Mouse (Mus musculus) forebrain, embryonic 13.5 days (tissue): Measurements from ENCODE around the gene Gm14137. TPM values are rescaled to one million over a fixed set of nuclear protein-coding genes. Genes with fewer than 3 reads are reported as not detected.

ENCODE experiments used
- ATAC-seq: fragments of 200-750 bp; cut with Nextera tagmentation; 2 replicates; pipeline ENCODE4 v1.8.0; 2017
- H3K27ac ChIP-seq: fragments of 300-500 bp; sonication (generic); 2 replicates; pipeline ENCODE4 v1.5.1; 2015; ENCODE audit warnings: inconsistent platforms, mild to moderate bottlenecking, moderate library complexity
- H3K27me3 ChIP-seq: fragments of 300-500 bp; sonication (generic); 2 replicates; pipeline ENCODE4 v1.6.1; 2015; ENCODE audit warnings: mild to moderate bottlenecking, inconsistent platforms
- H3K36me3 ChIP-seq: fragments of 300-500 bp; sonication (generic); 2 replicates; pipeline ENCODE4 v1.6.1; 2015; ENCODE audit warnings: mild to moderate bottlenecking, inconsistent platforms; ENCODE audit not compliant: poor library complexity, severe bottlenecking
- H3K4me1 ChIP-seq: fragments of 300-500 bp; sonication (generic); 2 replicates; pipeline ENCODE4 v1.6.1; 2015; ENCODE audit warnings: inconsistent platforms
- H3K4me2 ChIP-seq: fragments of 300-500 bp; sonication (generic); 2 replicates; pipeline ENCODE4 v1.6.1; 2015; ENCODE audit warnings: inconsistent platforms, mild to moderate bottlenecking, moderate library complexity
- H3K4me3 ChIP-seq: fragments of 300-500 bp; sonication (generic); 2 replicates; pipeline ENCODE4 v1.5.1; 2015; ENCODE audit warnings: mild to moderate bottlenecking, inconsistent platforms
- H3K9ac ChIP-seq: fragments of 300-500 bp; sonication (generic); 2 replicates; pipeline ENCODE4 v1.6.1; 2015; ENCODE audit warnings: mild to moderate bottlenecking, inconsistent platforms
- H3K9me3 ChIP-seq: fragments of 300-500 bp; sonication (generic); replicated peaks from 2 replicates; pipeline ENCODE4 v1.6.1; 2016; ENCODE audit warnings: inconsistent platforms
- WGBS: fragments of 180-500 bp; shearing (Covaris S2); methylation state at CpG from one replicate; pipeline ENCODE4 v1.1.7; 2015; 5-methylcytosine and 5-hydroxymethylcytosine counted together
- polyA plus RNA-seq: library from polyadenylated mRNA; unstranded; fragments of >200 nt; fragmentation: Nextera tagmentation; extraction: Ambion mirVana; gene quantifications from 2 replicates; pipeline ENCODE4 v1.2.1, GENCODE M21; 2015

Gene Gm14137
- polyA plus RNA-seq, 1 experiment from 2014 or later: 0.88 TPM

DNA sequence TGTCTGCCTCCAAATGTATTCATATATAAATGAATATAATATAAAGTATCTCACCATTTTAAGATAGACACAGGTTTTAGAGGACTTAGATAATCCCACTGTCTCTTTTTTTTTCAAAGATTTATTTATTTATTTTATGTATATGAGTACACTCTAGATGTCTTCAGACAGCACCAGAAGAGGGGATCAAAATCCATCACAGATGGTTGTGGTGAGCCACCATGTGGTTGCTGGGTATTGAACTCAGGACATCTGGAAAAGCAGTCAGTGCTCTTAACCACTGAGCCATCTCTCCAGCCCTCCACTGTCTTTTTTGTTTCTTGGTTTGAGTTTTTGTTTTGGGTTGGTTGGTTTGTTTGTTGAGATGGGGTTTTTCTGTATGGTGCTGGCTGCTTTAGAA is 16.5 kb upstream of the Gm14137 start:
- Histone ChIP-seq H3K27me3 (peaks cover 4% of the 10 kb centered on the region; the same call in 1 of the 2 replicates), H3K4me3 (no peak overlapping the region), H3K27ac (no peak overlapping the region), H3K36me3 (peaks cover 14% of the 10 kb centered on the region), H3K4me2 (peak overlapping the region; percentile 98; the same call in 1 of the 2 replicates), H3K9ac (no peak overlapping the region), H3K4me1 (peaks cover 21% of the 10 kb centered on the region), H3K9me3 (no peaks in the 10 kb centered on the region)
- ATAC-seq: no peak

DNA sequence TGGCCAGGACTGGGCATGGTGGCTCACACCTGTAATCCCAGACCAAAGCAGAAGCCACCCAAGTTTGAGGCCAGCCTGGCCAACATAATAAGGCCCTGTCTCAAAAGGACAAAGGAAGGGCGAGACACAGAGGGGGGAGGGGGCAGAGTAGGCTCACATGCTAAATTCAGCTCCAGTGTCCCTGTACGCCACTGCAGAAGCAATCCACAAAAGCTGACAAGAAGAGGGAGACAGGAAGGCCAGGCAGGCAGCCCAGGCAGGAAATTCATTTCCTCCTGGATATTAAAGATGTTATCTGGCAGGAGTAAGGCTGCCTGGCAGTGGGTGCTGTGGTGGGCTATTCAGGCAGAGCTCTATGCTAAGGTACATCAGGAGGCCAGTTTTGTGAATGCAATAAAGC is 13.1 kb upstream of the Gm14137 start:
- no peak overlapping the region for H3K27ac ChIP-seq
- H3K36me3 ChIP-seq: no peaks in the 10 kb centered on the region
- H3K9me3 ChIP-seq: no peaks in the 10 kb centered on the region
- no peak overlapping the region for H3K4me2 ChIP-seq
- 0 out of 2 replicates have a peak overlapping the region, but pooled peaks have one; percentile 5 for H3K9ac ChIP-seq
- no peak for ATAC-seq
- no peak overlapping the region for H3K4me3 ChIP-seq
- H3K27me3 ChIP-seq: peaks cover 32% of the 10 kb centered on the region
- peaks cover 5% of the 10 kb centered on the region for H3K4me1 ChIP-seq
- WGBS: 15% methylated on average over 2 of the region's 2 CpGs

DNA sequence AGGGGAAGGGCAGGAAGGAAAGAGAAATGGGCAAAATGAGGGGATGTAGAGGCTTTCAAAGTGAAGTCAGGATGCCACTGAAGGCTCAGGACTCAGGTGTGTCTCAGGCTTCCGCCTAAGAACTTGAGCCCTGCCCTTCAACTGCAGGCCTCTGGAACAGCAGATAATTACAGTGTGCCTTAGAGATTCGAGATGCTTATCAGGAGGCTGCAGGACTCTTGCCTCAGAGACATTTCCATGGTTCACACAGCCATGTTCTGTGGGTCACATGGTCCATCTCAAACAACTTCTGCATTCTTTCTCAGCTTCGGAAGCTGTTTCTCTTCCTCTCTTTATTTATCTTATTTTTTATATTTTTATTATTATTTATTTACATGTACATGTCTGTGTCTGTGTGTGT is 11.2 kb upstream of the Gm14137 start:
- H3K36me3 ChIP-seq: no peaks in the 10 kb centered on the region
- no peak overlapping the region for H3K27ac ChIP-seq
- H3K9ac ChIP-seq: no peak overlapping the region
- 75% methylated on average over 3 of the region's 3 CpGs for WGBS
- H3K9me3 ChIP-seq: no peaks in the 10 kb centered on the region
- H3K4me3 ChIP-seq: no peak overlapping the region
- no peak for ATAC-seq
- peaks cover 50% of the 10 kb centered on the region for H3K27me3 ChIP-seq
- H3K4me2 ChIP-seq: no peak overlapping the region
- H3K4me1 ChIP-seq: peaks cover 16% of the 10 kb centered on the region

DNA sequence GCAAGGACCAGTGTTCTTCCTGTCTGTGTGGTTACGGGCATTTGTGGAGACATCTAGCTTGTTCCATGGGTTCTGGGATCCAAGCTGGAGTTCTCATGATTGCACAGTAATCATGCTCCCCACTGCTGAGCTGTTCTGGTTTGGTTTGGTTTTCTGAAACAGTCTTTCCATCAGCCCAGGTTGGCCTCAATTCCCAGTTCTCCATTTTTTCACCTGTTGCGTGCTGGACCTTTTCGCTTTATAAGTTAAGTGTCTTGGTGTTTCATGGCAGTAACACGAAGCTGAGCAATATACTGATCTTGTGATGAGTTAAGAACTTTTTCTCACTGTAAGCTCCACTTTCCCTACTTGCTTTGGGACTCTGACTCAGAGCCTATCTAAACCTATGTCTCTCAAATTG is 10.3 kb upstream of the Gm14137 start:
- WGBS: 92% methylated on average over 4 of the region's 4 CpGs
- peaks cover 16% of the 10 kb centered on the region for H3K4me1 ChIP-seq
- H3K27ac ChIP-seq: no peak overlapping the region
- H3K4me3 ChIP-seq: no peak overlapping the region
- peaks cover 55% of the 10 kb centered on the region for H3K27me3 ChIP-seq
- H3K9ac ChIP-seq: no peak overlapping the region
- H3K36me3 ChIP-seq: no peaks in the 10 kb centered on the region
- H3K9me3 ChIP-seq: no peaks in the 10 kb centered on the region
- no peak for ATAC-seq
- H3K4me2 ChIP-seq: no peak overlapping the region

DNA sequence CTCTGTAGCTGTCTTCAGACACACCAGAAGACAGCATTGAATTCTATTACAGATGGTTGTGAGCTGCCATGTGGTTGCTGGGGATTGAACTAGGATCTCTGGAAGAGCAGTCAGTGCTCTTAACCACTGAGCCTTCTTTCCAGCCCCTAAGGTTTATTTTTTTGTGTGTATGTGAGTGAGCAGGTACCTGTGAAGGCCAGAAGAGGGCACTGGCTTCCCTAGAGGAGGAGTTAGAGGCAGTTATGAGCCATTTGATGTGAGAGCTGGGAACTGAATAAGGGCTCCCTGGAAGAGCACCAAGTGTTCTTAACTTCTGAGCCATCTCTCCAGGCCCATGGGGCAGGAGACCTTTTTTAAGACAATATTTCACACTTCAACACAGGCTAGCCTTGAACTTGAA is 8.9 kb upstream of the Gm14137 start:
- no peak overlapping the region for H3K9ac ChIP-seq
- H3K4me1 ChIP-seq: peaks cover 16% of the 10 kb centered on the region
- no peak overlapping the region for H3K27ac ChIP-seq
- no peak overlapping the region for H3K4me3 ChIP-seq
- H3K9me3 ChIP-seq: no peaks in the 10 kb centered on the region
- ATAC-seq: no peak
- no peak overlapping the region for H3K4me2 ChIP-seq
- no peaks in the 10 kb centered on the region for H3K36me3 ChIP-seq
- H3K27me3 ChIP-seq: peaks cover 63% of the 10 kb centered on the region

DNA sequence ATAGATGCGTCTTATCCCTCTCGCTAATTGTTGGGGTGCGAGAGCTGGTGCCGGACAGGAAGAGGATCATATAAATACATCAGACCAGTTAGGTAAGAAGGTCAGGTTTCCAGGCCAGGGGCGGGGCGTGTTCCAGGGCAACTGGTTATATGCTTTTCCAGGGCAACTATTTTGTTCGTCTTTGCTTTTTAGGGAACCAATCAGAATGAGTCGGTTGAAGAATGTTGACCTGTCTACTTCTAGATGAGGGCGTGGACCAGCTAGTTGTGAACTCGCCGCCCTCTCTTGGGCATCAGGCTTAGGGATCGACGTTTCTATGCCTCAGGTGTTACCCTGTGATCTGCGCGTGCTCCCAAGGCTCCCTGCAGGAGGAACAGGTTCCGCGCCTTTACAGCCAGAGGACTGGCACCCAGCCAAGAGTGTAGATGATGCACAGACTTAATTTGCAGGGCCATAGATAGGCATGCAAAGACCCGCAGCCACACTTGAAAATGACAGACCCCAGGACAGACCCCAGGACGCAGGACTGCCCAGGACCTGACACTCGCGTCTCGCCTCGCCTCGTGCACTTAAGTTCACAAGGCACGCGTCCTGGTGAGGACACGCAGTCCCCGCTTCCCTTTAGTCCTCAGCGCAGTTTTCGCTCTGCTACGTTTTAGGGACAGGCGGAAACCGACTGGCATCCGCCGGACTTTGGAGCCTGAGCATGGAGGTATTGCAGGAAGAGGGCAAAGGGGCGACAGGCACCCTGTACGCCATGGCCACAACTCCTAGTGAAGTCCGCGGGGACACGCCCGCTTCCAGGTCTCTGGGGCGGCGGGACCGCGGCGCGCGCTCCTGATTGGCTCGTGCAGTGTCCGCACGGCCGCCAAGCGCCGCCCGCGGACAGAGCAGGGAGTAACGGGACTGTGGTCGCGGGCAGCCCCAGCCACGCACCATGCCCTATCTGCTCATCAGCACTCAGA is 7.1 kb upstream of the Gm14137 start, which contains the start of gene Gchfr:
TSS of gene Gchfr (plus strand) at position 873 of the 965 bp plus-strand sequence.
- peak within 1 kb of the TSS; percentile 50 for H3K4me3 ChIP-seq
- H3K9ac ChIP-seq: peak within 1 kb of the TSS; percentile 57
- no peaks in the 10 kb centered on the region; the same call in 1 of the 2 replicates for H3K36me3 ChIP-seq
- under 1% methylated on average over 60 of the region's 60 CpGs for WGBS
- peak within 1 kb of the TSS; percentile 97 for H3K4me2 ChIP-seq
- H3K27ac ChIP-seq: no peak within 1 kb of the TSS
- H3K27me3 ChIP-seq: peaks cover 60% of the 10 kb centered on the region
- no peaks in the 10 kb centered on the region for H3K9me3 ChIP-seq
- peak; percentile 78 for ATAC-seq
- H3K4me1 ChIP-seq: peaks cover 19% of the 10 kb centered on the region

DNA sequence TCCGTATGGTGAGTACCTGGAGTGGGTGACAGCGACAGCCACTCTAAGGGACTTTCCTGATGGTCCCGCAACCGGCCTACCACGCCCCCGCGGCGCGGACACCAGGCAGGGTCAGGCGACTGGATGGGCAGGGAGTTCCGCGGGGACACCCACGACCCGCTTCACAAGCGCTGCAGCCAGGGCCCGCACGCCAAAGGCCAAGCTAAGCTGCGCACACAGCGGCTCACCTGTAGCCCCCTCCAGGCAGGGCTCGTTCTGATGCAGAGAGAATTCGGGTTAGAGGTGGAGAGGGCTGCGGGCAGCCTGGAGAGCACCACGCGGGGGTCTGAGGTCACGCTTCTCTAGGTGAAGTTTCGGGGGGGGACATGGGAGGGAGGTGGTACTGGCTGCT is 6.4 kb upstream of the Gm14137 start:
- Histone ChIP-seq H3K36me3 (no peaks in the 10 kb centered on the region; the same call in 1 of the 2 replicates), H3K4me3 (peak overlapping the region; percentile 50), H3K27ac (no peak overlapping the region), H3K4me1 (peaks cover 25% of the 10 kb centered on the region), H3K9ac (peak overlapping the region; percentile 57), H3K4me2 (peak overlapping the region; percentile 97), H3K9me3 (no peaks in the 10 kb centered on the region), H3K27me3 (peaks cover 58% of the 10 kb centered on the region)
- 2% methylated on average over 26 of the region's 26 CpGs for WGBS
- no peak for ATAC-seq

DNA sequence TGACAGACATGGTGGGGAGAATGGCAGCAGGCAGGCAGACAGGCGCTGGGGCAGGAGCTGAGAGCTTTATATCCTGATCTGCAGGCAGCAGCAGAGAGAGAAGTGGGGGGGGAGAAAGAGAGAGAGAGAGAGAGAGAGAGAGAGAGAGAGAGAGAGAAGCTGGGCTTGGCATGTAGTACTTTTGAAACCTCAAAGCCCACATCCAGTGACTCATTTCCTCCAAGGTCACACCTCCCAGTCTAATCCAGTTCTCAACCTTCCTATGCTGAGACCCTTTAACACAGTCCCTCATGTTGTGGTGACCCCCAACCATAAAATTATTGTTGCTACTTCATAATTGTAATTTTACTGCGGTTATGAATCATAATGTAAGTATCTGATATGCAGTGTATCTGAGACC is 4.0 kb upstream of the Gm14137 start:
- no peak overlapping the region for H3K27ac ChIP-seq
- H3K4me2 ChIP-seq: no peak overlapping the region
- no peak overlapping the region for H3K4me3 ChIP-seq
- peaks cover 42% of the 10 kb centered on the region for H3K4me1 ChIP-seq
- H3K36me3 ChIP-seq: no peaks in the 10 kb centered on the region; the same call in 1 of the 2 replicates
- 85% methylated on average over 2 of the region's 2 CpGs for WGBS
- H3K27me3 ChIP-seq: peaks cover 41% of the 10 kb centered on the region
- ATAC-seq: no peak
- no peak overlapping the region for H3K9ac ChIP-seq
- no peaks in the 10 kb centered on the region for H3K9me3 ChIP-seq

DNA sequence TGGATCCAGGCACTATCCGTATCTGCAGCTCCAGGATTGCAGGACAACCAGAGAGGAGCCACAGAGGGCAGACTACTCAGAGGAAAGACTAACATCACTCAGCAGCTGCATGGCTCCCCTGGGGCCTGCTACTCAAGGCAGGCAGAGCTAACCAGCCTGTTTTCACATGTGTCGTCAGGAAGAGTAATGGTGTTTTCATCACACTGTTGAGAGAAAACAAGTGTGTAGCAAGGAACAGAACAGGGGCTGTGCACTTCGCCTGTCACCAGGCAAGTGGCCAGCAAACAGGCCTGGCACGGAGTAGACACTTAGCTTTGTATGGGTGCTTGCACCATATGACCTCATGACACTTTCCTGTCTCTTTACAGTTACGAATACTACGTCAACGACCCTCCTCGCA is 2.7 kb upstream of the Gm14137 start:
- Histone ChIP-seq H3K4me3 (no peak overlapping the region), H3K27me3 (peaks cover 28% of the 10 kb centered on the region), H3K36me3 (no peaks in the 10 kb centered on the region; the same call in 1 of the 2 replicates), H3K4me2 (no peak overlapping the region), H3K27ac (no peak overlapping the region), H3K4me1 (peaks cover 41% of the 10 kb centered on the region), H3K9ac (no peak overlapping the region), H3K9me3 (no peaks in the 10 kb centered on the region)
- no peak for ATAC-seq
- WGBS: 80% methylated on average over 8 of the region's 8 CpGs

DNA sequence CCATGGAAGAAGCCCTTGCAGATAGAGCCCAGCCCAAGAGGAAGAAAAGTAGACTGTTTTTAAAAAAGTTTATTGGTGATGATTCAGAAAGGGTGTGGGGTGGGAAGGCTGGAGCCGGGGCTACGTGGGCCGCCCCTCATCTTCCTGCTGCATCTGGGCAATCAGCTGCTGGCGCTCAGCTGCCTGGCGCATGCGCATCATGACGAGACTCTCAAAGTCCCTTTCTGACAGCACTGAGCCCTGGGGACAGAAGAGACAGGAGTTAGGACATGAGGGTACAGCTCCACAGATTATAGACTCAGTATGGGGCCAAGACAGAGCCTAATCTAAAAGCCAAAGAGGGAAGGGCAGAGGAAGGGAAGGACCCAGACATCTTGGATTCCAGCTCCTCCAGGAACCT is 1.9 kb upstream of the Gm14137 start:
- Histone ChIP-seq H3K27me3 (peaks cover 19% of the 10 kb centered on the region), H3K4me1 (peaks cover 32% of the 10 kb centered on the region), H3K9ac (0 out of 2 replicates have a peak overlapping the region, but pooled peaks have one; percentile 9), H3K4me3 (no peak overlapping the region), H3K4me2 (peak overlapping the region; percentile 1; the same call in 1 of the 2 replicates), H3K9me3 (no peaks in the 10 kb centered on the region), H3K36me3 (no peaks in the 10 kb centered on the region; the same call in 1 of the 2 replicates), H3K27ac (no peak overlapping the region)
- ATAC-seq: no peak
- WGBS: 90% methylated on average over 7 of the region's 7 CpGs

DNA sequence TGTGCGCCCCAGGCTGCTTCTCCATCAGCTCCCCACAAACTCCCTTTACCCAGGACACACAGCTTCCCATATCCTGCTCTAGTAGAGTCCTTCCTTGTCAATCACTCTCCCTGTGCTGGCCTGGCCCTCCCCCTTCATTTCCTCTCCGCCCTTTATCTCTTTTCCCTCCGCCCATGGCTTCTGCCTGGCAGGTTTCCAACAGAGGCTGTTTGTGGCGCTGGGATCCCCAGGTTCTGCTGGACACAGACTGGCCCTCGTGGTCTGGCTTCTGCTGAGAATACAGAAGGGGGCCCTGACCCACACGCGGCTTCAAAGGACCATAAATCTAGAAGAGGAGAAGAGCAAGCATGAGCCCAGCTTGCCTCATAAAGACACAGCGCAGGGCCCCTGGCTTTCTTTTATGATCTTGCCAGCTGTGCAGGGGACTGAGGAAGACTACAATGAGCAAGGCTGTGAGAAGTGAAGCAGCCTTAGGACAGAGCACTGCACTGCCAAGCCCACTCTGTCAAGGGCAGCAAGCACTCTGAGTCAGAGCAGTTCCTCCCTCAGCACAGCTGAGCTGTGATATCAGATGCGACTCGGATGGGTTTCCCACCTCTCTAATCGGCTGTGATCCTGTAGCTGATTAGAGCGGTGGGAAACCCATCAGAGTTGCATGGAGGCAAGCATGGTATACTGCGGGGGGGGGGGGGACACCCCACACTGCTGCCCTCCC is 1.3 kb upstream of the Gm14137 start:
- Histone ChIP-seq H3K9ac (peak overlapping the region; percentile 9), H3K9me3 (no peaks in the 10 kb centered on the region), H3K4me2 (peak overlapping the region; percentile 1; the same call in 1 of the 2 replicates), H3K27ac (no peak overlapping the region), H3K36me3 (peaks cover 2% of the 10 kb centered on the region), H3K4me1 (peaks cover 27% of the 10 kb centered on the region), H3K4me3 (no peak overlapping the region), H3K27me3 (peaks cover 14% of the 10 kb centered on the region)
- WGBS: 26% methylated on average over 13 of the region's 13 CpGs
- ATAC-seq: peak; percentile 48; the same call in 1 of the 2 replicates

DNA sequence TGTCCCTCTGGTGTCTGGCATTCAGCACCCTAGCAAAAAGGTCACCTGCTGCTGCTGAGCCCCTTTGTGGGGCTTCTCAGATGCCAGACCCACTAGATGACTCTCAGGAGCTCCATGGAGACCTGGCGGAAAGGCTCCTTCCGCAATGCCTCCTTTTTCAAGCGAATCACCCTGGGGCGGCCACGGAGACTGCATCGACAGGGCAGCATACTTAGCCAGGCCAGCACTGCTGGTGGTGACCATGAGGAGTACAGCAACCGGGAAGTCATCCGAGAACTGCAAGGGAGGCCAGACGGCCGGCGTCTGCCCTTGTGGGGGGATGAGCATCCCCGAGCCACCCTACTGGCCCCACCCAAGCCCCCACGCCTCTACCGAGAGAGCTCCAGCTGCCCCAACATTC is 557 bp downstream of the Gm14137 start:
- Histone ChIP-seq H3K9me3 (no peaks in the 10 kb centered on the region), H3K4me2 (no peak overlapping the region), H3K27me3 (0 out of 2 replicates have a peak, but pooled peaks cover 3% of the 10 kb centered on the region), H3K36me3 (peaks cover 20% of the 10 kb centered on the region), H3K4me3 (no peak overlapping the region), H3K9ac (no peak overlapping the region), H3K4me1 (peaks cover 26% of the 10 kb centered on the region), H3K27ac (no peak overlapping the region)
- WGBS: 67% methylated on average over 14 of the region's 14 CpGs
- no peak for ATAC-seq
